Mouse (Mus musculus) frontal cortex, postnatal 25 days (tissue): ENCODE results near the gene Pik3ap1.

ENCODE experiments used
- DNase-seq, 2 experiments: peaks; one replicate each; pipeline ENCODE4 v3.0.0; 2022; ENCODE audit warnings: low spot score in 2 of 2

The Pik3ap1 gene

GRCm38 (mm10) chr19:41282216-41282615 lies 102.7 kb downstream of the Pik3ap1 start:
- DNase-seq: no peak

GRCm38 (mm10) chr19:41279724-41280244 lies 105.1 kb downstream of the Pik3ap1 start:
- DNase-seq: no peak

GRCm38 (mm10) chr19:41278606-41279005 lies 106.3 kb downstream of the Pik3ap1 start:
- no peak for DNase-seq

- DNase-seq: no peak
These were observed 109.3 kb downstream of the Pik3ap1 start for GRCm38 (mm10) chr19:41275588-41275987.

GRCm38 (mm10) chr19:41270906-41271305 lies 114.0 kb downstream of the Pik3ap1 start:
- DNase-seq: no peak

- DNase-seq: peak; percentile 12 to 43
These were observed 114.7 kb downstream of the Pik3ap1 start for GRCm38 (mm10) chr19:41270151-41270727.

- no peak for DNase-seq
These were observed 118.5 kb downstream of the Pik3ap1 start for GRCm38 (mm10) chr19:41266251-41266901.

GRCm38 (mm10) chr19:41264331-41264799 lies 120.5 kb downstream of the Pik3ap1 start:
- no peak for DNase-seq

GRCm38 (mm10) chr19:41263630-41264295 lies 121.1 kb downstream of the Pik3ap1 start, which contains the start of gene Tm9sf3:
TSS of gene Tm9sf3 (minus strand) at chr19:41263997.
- DNase-seq: peak; percentile 68 to 80

- DNase-seq: peak; percentile 34 to 47
These were observed 121.9 kb downstream of the Pik3ap1 start for GRCm38 (mm10) chr19:41262712-41263629.

GRCm38 (mm10) chr19:41260736-41261135 lies 124.2 kb downstream of the Pik3ap1 start:
- no peak for DNase-seq

- no peak for DNase-seq
These were observed 125.6 kb downstream of the Pik3ap1 start for GRCm38 (mm10) chr19:41259256-41259655.

- DNase-seq: no peak
These were observed 126.2 kb downstream of the Pik3ap1 start for GRCm38 (mm10) chr19:41258707-41259106.

GRCm38 (mm10) chr19:41254584-41254983 lies 130.3 kb downstream of the Pik3ap1 start:
- no peak for DNase-seq

- DNase-seq: no peak
These were observed 135.9 kb downstream of the Pik3ap1 start for GRCm38 (mm10) chr19:41248968-41249367.

GRCm38 (mm10) chr19:41248271-41248670 lies 136.6 kb downstream of the Pik3ap1 start:
- no peak for DNase-seq

GRCm38 (mm10) chr19:41246271-41246670 lies 138.6 kb downstream of the Pik3ap1 start:
- no peak for DNase-seq

- DNase-seq: peak; percentile 30 to 41
These were observed 140.3 kb downstream of the Pik3ap1 start for GRCm38 (mm10) chr19:41244581-41244980.

- DNase-seq: no peak
These were observed 142.9 kb downstream of the Pik3ap1 start for GRCm38 (mm10) chr19:41241997-41242396.

- DNase-seq: no peak
These were observed 151.2 kb downstream of the Pik3ap1 start for GRCm38 (mm10) chr19:41233698-41234097.
